Mouse (Mus musculus): ENCODE measurements at regions not wholly inside any gene's neighbourhood (a gene's known extent, or its start where the extent isn't known, plus 50 kb on each side); places are given as distances from the start of the nearest gene placed in this dataset.
A peak's percentile ranks its signal among the peaks of the same experiment; 100 is the strongest.

GRCm38 (mm10) chr1:194308648-194309047 lies 309.4 kb upstream of the Plxna2 start:
- Histone ChIP-seq H3K27ac (no peak overlapping the region), H3K4me2 (no peak overlapping the region), H3K27me3 (no peaks in the 10 kb centered on the region), H3K9ac (no peak overlapping the region), H3K4me3 (replicated peaks) (no peak overlapping the region), H3K36me3 (replicated peaks) (no peaks in the 10 kb centered on the region), H3K9me3 (no peaks in the 10 kb centered on the region), H3K4me1 (peaks cover 7% of the 10 kb centered on the region)
- 91% methylated on average over 3 of the region's 3 CpGs for WGBS
- ATAC-seq (ENCODE audit: low FRiP score): no peak

- H3K4me2 ChIP-seq: no peak overlapping the region
- H3K4me3 ChIP-seq (replicated peaks): no peak overlapping the region
- 65% methylated on average over 1 of the region's 1 CpGs for WGBS
- H3K27me3 ChIP-seq: no peaks in the 10 kb centered on the region
- no peaks in the 10 kb centered on the region for H3K9me3 ChIP-seq
- no peak overlapping the region for H3K27ac ChIP-seq
- ATAC-seq (ENCODE audit: low FRiP score): no peak
- H3K36me3 ChIP-seq (replicated peaks): no peaks in the 10 kb centered on the region
- H3K4me1 ChIP-seq: no peaks in the 10 kb centered on the region
- H3K9ac ChIP-seq: no peak overlapping the region
Measured at GRCm38 (mm10) chr1:194303951-194304350, 314.1 kb upstream of the Plxna2 start.

- Histone ChIP-seq H3K4me2 (no peak overlapping the region), H3K9ac (no peak overlapping the region), H3K27ac (no peak overlapping the region), H3K27me3 (no peaks in the 10 kb centered on the region), H3K9me3 (no peaks in the 10 kb centered on the region), H3K36me3 (replicated peaks) (no peaks in the 10 kb centered on the region), H3K4me1 (no peaks in the 10 kb centered on the region), H3K4me3 (replicated peaks) (no peak overlapping the region)
- WGBS: 29% methylated on average over 1 of the region's 1 CpGs
- no peak for ATAC-seq (ENCODE audit: low FRiP score)
Measured at GRCm38 (mm10) chr1:194302775-194303174, 315.2 kb upstream of the Plxna2 start.

DNA sequence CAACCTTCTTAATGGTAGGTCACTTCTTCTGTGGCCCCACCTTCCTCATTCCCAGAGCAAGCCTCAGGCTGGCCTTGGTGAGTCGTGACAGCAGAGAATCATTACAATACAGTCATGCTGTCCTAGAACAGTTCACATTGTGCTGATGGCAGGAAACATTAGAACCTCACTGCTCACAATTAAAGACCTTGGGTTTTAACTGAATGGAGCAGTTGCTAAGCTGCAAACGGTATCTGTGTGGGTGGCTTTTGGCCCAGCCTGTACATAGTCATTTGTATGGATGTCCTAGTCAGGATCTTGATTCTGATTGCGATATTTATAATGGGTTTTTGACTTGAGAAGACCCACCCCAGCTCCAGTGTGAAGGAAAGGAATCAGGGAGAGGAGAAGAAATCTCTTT lies 336.1 kb upstream of the Plxna2 start:
- 63% methylated on average over 3 of the region's 3 CpGs for WGBS
- ATAC-seq (ENCODE audit: low FRiP score): no peak
- no peaks in the 10 kb centered on the region for H3K36me3 ChIP-seq (replicated peaks)
- H3K9ac ChIP-seq: no peak overlapping the region
- H3K27ac ChIP-seq: no peak overlapping the region
- no peak overlapping the region for H3K4me3 ChIP-seq (replicated peaks)
- no peak overlapping the region for H3K4me2 ChIP-seq
- no peaks in the 10 kb centered on the region for H3K27me3 ChIP-seq
- no peaks in the 10 kb centered on the region for H3K4me1 ChIP-seq
- H3K9me3 ChIP-seq: no peaks in the 10 kb centered on the region

GRCm38 (mm10) chr1:194268028-194268427 lies 350.0 kb upstream of the Plxna2 start:
- Histone ChIP-seq H3K4me2 (no peak overlapping the region), H3K27me3 (no peaks in the 10 kb centered on the region), H3K27ac (no peak overlapping the region), H3K9ac (no peak overlapping the region), H3K9me3 (no peaks in the 10 kb centered on the region), H3K4me1 (no peaks in the 10 kb centered on the region), H3K4me3 (replicated peaks) (no peak overlapping the region), H3K36me3 (replicated peaks) (no peaks in the 10 kb centered on the region)
- ATAC-seq (ENCODE audit: low FRiP score): no peak

DNA sequence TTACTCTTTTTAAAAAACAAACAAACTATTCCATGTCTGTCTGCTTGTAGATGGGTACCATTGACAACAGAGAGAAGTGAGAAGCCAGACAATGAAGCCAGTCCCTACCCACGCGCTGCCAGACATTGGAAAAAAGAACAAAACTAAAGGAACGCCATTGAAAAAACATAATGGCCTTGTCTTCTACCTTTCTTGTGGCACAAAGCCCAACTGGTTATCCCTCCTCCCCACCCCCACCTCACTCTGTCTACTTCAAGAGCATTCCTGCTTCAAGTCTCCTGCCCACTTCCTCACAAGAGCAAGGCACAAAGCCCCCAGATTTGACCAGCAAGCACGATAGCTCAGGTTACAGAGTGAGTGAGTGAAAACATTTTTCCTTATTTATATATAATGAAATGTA lies 355.6 kb upstream of the Plxna2 start:
- 31% methylated on average over 4 of the region's 4 CpGs for WGBS
- no peak overlapping the region for H3K27ac ChIP-seq
- H3K9me3 ChIP-seq: no peaks in the 10 kb centered on the region
- H3K4me3 ChIP-seq (replicated peaks): no peak overlapping the region
- H3K4me1 ChIP-seq: peaks cover 8% of the 10 kb centered on the region
- H3K36me3 ChIP-seq (replicated peaks): no peaks in the 10 kb centered on the region
- H3K4me2 ChIP-seq: no peak overlapping the region
- no peaks in the 10 kb centered on the region for H3K27me3 ChIP-seq
- ATAC-seq (ENCODE audit: low FRiP score): no peak
- H3K9ac ChIP-seq: no peak overlapping the region

GRCm38 (mm10) chr1:194259957-194260356 lies 358.1 kb upstream of the Plxna2 start:
- Histone ChIP-seq H3K36me3 (replicated peaks) (no peaks in the 10 kb centered on the region), H3K4me2 (no peak overlapping the region), H3K27ac (no peak overlapping the region), H3K9ac (no peak overlapping the region), H3K27me3 (no peaks in the 10 kb centered on the region), H3K9me3 (no peaks in the 10 kb centered on the region), H3K4me3 (replicated peaks) (no peak overlapping the region), H3K4me1 (peaks cover 8% of the 10 kb centered on the region)
- ATAC-seq (ENCODE audit: low FRiP score): no peak
- WGBS: 80% methylated on average over 3 of the region's 3 CpGs

DNA sequence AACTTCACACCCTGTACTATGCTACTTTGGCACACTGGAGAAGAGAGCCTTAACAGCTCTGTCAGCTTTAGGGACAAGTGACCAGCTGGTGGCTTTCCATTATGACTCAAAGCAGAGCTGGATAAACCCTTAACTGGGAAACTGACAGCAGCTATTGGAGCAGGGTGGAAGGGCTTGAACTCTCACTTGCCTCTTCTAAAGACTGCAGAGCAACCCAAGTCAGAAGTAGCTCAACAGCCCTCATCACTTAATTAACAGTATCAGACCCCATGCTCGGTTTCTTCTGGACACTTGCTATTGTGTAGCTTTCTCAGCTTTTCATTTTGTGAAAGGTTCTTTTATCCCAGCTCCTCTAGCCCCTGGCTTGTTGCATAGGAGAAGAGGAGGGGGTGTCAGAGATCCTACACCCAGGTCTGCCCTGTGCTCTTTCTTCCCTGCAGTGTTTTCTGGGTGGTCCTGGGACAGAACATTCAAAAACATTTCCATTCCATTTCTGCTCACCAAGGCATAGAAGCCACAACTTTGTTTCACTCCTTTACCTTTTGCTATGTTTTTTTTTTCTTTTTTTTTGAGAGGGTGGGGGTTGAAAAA lies 373.1 kb upstream of the Plxna2 start:
- Histone ChIP-seq H3K27ac (no peak overlapping the region), H3K4me3 (replicated peaks) (no peak overlapping the region), H3K9me3 (no peaks in the 10 kb centered on the region), H3K4me2 (no peak overlapping the region), H3K27me3 (no peaks in the 10 kb centered on the region), H3K9ac (no peak overlapping the region), H3K36me3 (replicated peaks) (no peaks in the 10 kb centered on the region), H3K4me1 (peaks cover 11% of the 10 kb centered on the region)
- 0% methylated on average over 1 of the region's 1 CpGs for WGBS
- peak; percentile 70; the same call in 1 of the 2 replicates for ATAC-seq (ENCODE audit: low FRiP score)

GRCm38 (mm10) chr1:194241111-194241510 lies 376.9 kb upstream of the Plxna2 start:
- Histone ChIP-seq H3K9ac (no peak overlapping the region), H3K27ac (no peak overlapping the region), H3K4me3 (replicated peaks) (no peak overlapping the region), H3K4me2 (no peak overlapping the region), H3K4me1 (peaks cover 11% of the 10 kb centered on the region), H3K27me3 (no peaks in the 10 kb centered on the region), H3K36me3 (replicated peaks) (no peaks in the 10 kb centered on the region), H3K9me3 (no peaks in the 10 kb centered on the region)
- no peak for ATAC-seq (ENCODE audit: low FRiP score)

DNA sequence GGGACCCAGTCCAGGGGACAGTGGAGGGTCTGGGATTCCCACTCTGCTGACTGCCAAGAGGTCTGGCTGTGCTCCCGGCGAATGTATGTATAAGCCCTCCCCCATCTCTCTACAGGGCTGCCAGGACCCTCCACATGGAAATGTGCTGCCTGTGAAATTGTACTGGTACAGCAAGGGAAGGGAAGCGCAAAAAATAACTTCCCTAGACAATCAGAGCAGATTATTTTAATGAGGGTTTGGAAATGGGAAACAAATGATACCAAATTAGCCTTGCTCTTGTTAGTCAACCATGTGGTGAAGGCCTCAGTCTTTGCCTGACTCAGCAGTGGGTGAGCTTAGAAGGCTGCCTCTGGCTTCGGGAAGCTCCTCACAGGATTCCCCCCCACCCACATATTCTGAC lies 386.8 kb upstream of the Plxna2 start:
- Histone ChIP-seq H3K9me3 (no peaks in the 10 kb centered on the region), H3K4me3 (replicated peaks) (no peak overlapping the region), H3K4me1 (peaks cover 39% of the 10 kb centered on the region), H3K27ac (peak overlapping the region; percentile 70), H3K27me3 (no peaks in the 10 kb centered on the region), H3K36me3 (replicated peaks) (no peaks in the 10 kb centered on the region), H3K4me2 (no peak overlapping the region), H3K9ac (no peak overlapping the region)
- peak; percentile 63; the same call in 1 of the 2 replicates for ATAC-seq (ENCODE audit: low FRiP score)
- WGBS: 36% methylated on average over 4 of the region's 4 CpGs

GRCm38 (mm10) chr1:194226550-194227160 lies 391.4 kb upstream of the Plxna2 start:
- 13% methylated on average over 6 of the region's 6 CpGs for WGBS
- H3K4me1 ChIP-seq: peaks cover 65% of the 10 kb centered on the region
- peak overlapping the region; percentile 3; the same call in 1 of the 2 replicates for H3K9ac ChIP-seq

GRCm38 (mm10) chr1:194225786-194226185 lies 392.2 kb upstream of the Plxna2 start:
- peaks cover 58% of the 10 kb centered on the region for H3K4me1 ChIP-seq
- ATAC-seq (ENCODE audit: low FRiP score): no peak; the same call in 1 of the 2 replicates
- peak overlapping the region; percentile 88 for H3K27ac ChIP-seq

More at GRCm38 (mm10) chr1:194226550-194227160, 391.4 kb upstream of the Plxna2 start:
- H3K36me3 ChIP-seq (replicated peaks): no peaks in the 10 kb centered on the region
- H3K27me3 ChIP-seq: no peaks in the 10 kb centered on the region
- peak; percentile 91 for ATAC-seq (ENCODE audit: low FRiP score)
- no peak overlapping the region for H3K4me3 ChIP-seq (replicated peaks)
- peak overlapping the region; percentile 88 for H3K27ac ChIP-seq
- peak overlapping the region; percentile 19 for H3K4me2 ChIP-seq
- no peaks in the 10 kb centered on the region for H3K9me3 ChIP-seq

GRCm38 (mm10) chr1:194224046-194224445 lies 394.0 kb upstream of the Plxna2 start:
- no peaks in the 10 kb centered on the region for H3K9me3 ChIP-seq
- WGBS: 74% methylated on average over 1 of the region's 1 CpGs
- peaks cover 51% of the 10 kb centered on the region for H3K4me1 ChIP-seq
- H3K36me3 ChIP-seq (replicated peaks): no peaks in the 10 kb centered on the region
- H3K27me3 ChIP-seq: no peaks in the 10 kb centered on the region
- H3K4me3 ChIP-seq (replicated peaks): no peak overlapping the region
- ATAC-seq (ENCODE audit: low FRiP score): no peak
- H3K27ac ChIP-seq: peak overlapping the region; percentile 61
- no peak overlapping the region for H3K4me2 ChIP-seq
- H3K9ac ChIP-seq: no peak overlapping the region

More at GRCm38 (mm10) chr1:194225786-194226185, 392.2 kb upstream of the Plxna2 start:
- 4% methylated on average over 1 of the region's 1 CpGs for WGBS
- H3K9me3 ChIP-seq: no peaks in the 10 kb centered on the region
- H3K36me3 ChIP-seq (replicated peaks): no peaks in the 10 kb centered on the region
- H3K27me3 ChIP-seq: no peaks in the 10 kb centered on the region
- H3K9ac ChIP-seq: no peak overlapping the region
- 0 out of 2 replicates have a peak overlapping the region, but pooled peaks have one; percentile 19 for H3K4me2 ChIP-seq
- H3K4me3 ChIP-seq (replicated peaks): no peak overlapping the region

All from forebrain, embryonic 12.5 days (tissue).